Mouse (Mus musculus) adrenal gland, adult (tissue): ENCODE measurements around the gene Xpnpep3.
"Not testable (repeated sequence)": the region's sequence is repeated elsewhere in the genome, so short reads cannot be mapped to it uniquely, and the experiment has no call there.

Source experiments
- DNase-seq, 2 experiments: peaks; one replicate each; pipeline ENCODE4 v3.0.0; 2022 to 2023; ENCODE audit warnings: low spot score in 1 of 2; ENCODE audit not compliant: inconsistent age in 2 of 2

The Xpnpep3 gene

GRCm38 (mm10) chr15:81479446-81480213, 79.7 kb downstream of the Xpnpep3 start:
- no peak for DNase-seq

- DNase-seq: not testable (repeated sequence)
Observed at GRCm38 (mm10) chr15:81480284-81480683, 80.3 kb downstream of the Xpnpep3 start.

DNA sequence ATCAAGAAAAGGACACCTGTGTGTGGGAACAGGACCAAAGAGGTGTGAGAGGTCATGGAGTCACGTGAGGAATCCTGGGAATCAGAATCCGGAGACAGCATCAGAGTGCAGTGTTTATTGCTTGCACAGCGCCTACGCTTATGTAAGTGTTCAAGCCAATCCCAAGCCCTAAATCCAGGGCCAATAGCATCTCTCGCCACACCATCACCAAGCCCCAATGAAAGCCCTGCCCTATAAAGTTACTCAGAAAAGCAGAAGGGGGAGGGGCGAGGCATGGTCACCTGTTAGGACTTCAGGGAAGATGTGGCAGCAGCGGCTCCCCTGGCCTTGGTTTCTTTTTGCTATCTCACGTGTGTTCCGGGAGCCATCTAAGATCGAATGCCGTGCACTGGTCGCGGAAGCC, 81.0 kb downstream of the Xpnpep3 start:
- DNase-seq: peak; percentile 63 to 75

DNA sequence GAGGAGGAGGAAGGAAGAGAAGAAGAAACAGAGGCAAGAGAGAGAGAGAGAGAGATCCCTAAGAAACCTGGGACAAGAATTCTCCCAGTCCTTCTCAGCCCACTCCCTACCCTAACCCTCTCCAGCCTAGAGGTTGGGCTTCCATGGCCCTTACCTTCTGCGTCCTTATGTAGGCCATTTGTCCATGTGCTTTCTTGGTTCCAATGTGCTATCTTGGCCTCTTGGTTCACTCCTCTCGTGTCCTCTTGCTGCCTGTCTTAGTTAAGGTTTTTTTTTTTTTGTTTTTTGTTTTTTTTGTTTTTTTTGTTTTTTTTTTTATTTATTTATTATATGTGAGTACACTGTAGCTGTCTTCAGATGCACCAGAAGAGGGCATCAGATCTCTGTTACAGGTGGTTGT, 83.0 kb downstream of the Xpnpep3 start:
- DNase-seq: no peak

GRCm38 (mm10) chr15:81483691-81484090, 83.8 kb downstream of the Xpnpep3 start:
- no peak for DNase-seq

DNA sequence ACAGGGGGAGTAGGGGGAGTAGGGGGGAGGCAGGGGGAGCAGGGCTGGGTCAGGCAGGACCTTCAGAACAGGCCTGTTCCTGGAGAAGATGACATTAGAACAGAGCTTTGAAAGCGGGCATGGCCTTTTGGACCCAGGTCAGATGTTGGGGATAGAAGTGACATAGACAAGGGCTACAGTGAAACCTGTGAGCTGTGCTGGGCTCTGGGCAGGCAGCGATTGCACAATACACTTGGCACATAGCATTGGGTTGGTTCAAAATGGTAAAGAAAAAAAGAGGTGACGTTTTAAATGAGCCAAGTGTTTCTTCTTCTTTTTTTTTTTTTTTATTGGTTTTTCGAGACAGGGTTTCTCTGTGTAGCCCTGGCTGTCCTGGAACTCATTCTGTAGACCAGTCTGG, 85.5 kb downstream of the Xpnpep3 start:
- DNase-seq: no peak

DNA sequence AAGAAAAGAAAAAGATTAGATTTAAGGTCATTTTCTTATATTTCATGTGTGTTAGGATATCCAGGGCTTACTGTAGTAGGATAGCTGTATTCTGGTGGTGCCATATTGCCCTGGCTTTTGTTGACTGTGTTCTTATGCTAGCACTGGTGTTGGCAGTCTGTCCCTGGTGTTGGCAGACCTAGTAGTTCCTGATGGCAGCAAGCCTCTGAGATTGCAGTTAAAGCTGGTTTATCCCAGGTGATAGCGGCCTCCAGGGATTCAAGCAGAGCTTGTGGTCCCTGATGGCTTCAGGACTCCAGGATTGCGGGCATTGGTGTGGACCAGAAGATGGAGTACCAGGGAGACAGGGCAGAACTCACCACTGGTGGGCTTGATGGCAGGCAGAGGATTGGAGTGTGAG, 103.5 kb downstream of the Xpnpep3 start:
- DNase-seq: peak in 1 of 2 experiments; percentile 1

DNA sequence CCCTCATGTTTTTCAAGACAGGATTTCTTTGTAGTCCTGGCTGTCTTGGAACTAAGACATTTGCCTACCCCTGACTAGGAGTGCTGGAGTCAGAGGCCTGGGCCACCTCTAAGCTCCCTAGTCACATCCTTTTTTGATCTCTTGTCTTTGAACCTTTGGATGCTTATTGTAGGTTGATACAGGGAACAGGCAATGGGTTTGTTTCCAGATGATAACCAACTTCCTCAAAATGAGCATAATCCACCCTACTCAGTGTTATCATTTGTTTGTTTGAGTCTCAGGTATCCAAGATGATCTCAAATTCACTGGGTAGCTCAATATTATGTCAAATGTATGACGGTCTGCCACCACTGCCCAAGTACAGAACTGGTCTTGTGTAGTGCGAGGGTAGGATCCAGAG, 104.1 kb downstream of the Xpnpep3 start:
- DNase-seq: no peak
